Mouse (Mus musculus): ENCODE measurements around the gene Susd2.

DNA sequence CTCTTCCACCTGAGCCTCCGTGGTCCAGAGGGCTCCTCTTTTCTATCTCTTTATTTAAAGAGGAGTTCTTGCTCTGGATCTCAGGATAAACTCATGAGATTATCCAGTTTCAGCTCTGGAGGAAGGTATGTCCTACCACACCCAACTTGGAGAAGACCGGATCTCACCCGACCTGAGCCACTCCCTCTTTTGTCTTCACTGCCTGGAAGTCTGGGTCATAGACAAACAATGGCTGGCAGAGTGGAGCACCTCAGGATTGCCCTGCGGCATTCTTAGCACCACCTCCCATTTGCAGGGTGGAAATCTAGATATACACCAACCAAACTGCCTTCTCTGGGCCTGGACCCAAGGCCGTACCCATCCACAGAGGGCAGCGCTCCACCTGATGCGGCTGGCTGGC lies 5.2 kb upstream of the Susd2 start:
- TF ChIP-seq CTCF (IDR thresholded peaks at IDR 0.05; ENCODE audit: low read depth) (no peak), EP300 (IDR thresholded peaks at IDR 0.05; ENCODE audit: low read depth) (no peak)

Data from liver, embryonic 14.5 days (tissue).